Mouse (Mus musculus) urinary bladder, postnatal 10 days (tissue): ENCODE results near the gene Dmrta2.

Source experiments
- DNase-seq: peaks from one replicate; pipeline ENCODE4 v3.0.0; 2022; ENCODE audit warnings: low spot score

Dmrta2 gene

DNA sequence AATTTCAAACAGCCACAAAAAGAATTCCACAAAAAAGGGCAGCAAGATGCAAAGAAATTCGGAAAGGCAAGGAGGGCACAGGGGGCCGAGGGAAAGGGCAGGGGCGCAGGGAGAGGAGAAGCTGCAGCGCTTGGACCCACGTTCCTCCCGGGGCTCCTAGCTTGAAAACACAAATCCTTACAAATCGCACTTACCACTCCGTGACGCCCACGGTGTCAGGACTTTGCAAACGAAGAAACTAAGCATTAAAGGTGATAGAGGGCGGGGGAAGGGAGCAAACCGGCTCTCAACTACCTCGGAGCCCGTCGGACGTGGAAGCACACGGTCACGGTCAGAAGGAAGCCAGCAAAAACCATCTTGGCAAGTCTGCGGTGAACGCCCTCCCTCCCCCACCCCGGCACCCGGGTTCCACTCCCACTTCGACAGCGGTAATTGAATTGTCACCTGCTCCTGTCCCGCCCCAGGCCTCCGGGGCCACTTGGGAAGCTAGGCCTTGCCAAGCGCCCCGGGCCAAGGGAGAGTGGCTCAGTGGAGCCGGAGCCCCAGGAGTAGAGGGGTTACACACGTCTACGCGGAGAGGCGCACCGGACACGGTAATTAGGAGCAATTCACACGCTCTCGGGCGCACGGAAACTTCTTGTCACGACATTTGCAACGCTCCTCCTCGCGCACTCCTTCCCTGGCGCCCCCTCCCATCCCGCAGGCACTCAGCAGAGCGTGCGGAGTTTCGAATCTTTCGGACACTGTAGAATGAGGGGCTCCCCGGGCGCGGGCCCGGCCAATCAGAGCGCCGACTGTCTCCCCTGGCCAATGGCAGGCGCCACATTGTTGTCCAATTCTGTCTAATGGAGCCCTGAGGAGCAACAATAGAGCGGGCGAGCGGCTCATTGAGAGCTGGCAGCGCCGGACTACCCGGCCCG lies at the start of gene Dmrta2:
Gene Dmrta2 (plus strand): TSS at position 906 of the 920 bp plus-strand sequence.
- DNase-seq, result no peak

DNA sequence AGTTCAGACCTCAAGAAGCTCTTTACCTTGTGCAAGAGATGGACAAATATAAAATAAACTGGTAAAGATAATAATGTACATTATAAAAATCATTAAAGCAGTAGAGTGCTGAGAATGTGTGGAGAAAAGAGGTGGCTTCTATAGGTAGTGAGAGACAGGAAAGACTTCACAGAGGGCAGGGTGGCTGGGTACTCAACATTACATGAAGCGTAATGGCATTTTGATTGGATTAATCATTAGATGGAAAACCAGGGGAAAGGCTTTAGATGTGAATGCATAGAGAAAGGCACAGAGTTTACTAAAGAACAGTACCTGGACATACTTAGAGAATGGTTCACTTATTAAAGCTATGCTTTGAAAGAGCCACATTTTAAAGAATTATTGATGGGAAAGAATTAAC lies 48.8 kb upstream of the Dmrta2 start:
- no peak for DNase-seq

DNA sequence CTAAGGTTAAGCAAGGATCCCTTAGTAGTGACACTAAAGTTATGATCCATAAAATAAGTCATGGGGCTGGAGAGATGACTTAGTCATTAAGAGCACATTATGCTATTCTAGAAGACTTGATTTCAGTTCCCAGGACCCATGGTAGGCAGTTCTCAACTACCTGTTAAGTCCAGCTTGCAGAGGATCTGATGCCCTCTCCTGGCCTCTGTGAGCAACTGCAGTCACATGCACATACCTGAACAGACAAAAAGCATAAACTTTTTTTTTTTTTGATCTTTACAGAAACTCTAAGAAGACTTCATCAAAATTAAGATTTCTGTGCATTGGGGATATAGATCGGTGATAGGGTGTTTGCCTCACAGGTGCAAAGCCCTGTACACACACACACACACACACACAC lies 47.4 kb upstream of the Dmrta2 start:
- no peak for DNase-seq

DNA sequence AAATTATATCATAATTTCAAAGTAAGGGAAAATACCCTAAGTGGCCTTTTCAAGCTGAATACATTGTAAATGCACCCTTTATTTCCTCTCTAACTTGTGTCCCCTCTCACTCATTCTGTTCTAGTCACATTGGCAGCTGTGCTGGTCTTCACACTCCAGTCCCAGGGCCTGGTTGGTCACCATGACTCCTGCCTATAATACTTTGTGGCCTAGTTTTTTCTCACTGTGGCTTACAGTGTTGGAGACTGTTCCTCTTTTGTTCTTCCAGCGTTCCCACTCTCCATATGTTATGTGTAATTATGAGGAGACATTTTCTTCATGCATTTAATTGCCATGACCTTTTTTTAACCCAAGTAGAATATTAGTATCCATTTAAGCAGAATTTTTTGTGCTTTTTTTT lies 46.9 kb upstream of the Dmrta2 start:
- DNase-seq, result no peak

DNA sequence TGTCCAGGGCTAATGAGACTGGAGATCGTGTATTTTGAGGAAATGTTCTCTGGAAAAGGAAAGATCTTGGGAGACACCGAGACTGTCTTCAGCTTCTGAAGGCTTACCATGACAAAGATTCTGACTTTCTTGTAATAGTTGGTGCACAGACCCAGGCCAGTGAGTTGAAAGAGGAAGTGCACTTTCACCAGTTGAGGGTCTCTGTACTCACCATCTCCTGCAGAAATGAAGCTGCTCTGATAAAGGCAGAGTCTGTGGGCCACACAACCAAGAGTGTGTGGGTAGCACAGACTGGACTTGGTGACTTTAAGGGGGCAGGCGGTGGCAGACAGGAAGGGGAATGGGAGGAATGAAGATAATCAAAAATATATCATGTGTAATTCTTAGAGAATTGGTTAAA lies 41.3 kb upstream of the Dmrta2 start:
- no peak for DNase-seq

DNA sequence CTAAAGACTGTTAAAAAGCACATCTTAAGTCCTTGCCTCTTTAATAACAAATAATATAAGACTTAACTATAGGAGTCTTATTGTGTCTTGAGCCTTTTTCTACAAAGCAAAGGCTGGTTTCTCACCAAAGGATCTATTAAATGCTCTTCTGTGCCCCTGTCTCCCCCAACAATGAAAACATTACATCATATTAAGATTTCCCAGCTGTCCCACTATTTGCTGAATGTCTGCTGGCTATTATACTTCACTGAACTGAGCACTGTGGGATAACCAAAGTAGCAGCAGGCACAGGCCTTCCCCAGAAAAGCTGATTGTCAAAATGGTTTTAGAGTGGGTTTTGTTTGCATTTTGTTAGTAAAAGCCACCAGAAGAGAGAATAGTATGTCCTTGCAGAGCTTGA lies 38.6 kb upstream of the Dmrta2 start:
- no peak for DNase-seq

DNA sequence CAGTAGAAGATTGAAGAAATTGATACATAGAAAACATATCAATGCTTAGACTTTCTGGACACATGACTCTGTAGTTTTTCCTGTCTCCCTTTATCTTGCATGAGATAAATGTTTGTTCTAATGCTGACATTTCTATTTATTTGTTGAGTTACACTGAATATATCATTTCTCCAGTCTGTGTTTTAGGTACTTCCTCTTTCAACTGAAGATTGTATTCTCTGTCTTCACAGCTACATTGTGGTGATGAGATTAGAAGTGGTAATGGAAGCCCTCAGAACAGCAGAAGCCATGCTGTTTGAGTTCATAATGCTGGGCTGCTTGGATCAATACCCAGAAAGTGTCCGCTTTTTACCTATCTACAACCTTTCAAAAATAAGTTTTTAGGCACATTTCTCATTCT lies 32.3 kb upstream of the Dmrta2 start:
- no peak for DNase-seq

DNA sequence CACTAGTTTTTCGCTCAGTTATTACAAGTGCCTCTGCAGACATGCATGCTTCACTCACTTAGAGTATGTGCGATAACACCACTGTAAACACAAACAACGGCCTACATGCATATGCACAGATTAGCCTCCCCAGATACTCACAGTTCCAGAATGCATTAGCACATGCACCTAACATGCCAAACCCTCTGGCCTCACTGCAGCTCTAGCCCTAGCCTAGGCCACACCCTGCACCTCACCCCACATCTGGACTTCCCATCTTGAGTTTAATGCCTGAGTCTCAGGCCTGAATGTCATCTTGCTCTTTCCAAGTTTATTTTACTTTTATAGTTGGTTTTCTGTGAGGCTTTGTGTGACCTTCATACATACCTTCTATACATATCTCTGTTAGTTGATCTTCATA lies 28.5 kb upstream of the Dmrta2 start:
- DNase-seq, result no peak

- DNase-seq, result no peak
Measured at GRCm38 (mm10) chr4:109953509-109953908, 24.3 kb upstream of the Dmrta2 start.

- no peak for DNase-seq
Measured at GRCm38 (mm10) chr4:109960201-109960935, 17.5 kb upstream of the Dmrta2 start.

DNA sequence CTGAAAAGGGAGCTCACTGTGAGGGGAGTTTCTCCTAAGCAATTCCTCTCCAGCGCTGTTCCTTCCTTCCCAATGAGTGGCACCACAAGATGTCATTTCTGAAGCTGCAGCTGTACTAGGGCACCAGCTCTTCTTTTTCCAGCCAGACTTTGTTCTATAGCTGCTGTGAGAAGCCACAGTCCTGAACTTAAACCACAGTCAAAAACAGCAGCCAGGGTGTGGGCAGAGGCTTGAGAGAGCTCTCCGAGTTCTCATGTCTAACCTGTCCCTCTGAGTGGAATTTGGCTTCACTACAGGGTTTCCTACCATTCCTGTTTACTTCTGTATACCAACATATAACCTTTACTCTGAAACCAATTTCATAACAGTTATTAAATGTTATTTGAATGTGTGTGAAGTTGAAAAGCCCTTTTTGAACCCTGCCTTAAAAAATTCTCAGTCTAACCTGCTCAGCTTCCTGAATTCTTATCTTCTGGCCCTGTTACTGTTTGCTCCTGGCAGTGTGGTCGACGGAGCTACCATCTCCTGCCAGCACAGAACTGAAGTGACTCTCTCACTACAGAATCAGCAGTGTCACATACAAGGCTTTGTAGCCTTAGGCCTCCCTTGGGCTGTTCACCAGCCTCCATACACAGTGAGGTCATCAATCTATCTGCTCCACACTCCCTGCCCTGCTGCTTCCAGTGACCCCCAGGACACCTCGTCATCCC lies 14.1 kb upstream of the Dmrta2 start:
- no peak for DNase-seq

- no peak for DNase-seq
Measured at GRCm38 (mm10) chr4:109969561-109969960, 8.3 kb upstream of the Dmrta2 start.

DNA sequence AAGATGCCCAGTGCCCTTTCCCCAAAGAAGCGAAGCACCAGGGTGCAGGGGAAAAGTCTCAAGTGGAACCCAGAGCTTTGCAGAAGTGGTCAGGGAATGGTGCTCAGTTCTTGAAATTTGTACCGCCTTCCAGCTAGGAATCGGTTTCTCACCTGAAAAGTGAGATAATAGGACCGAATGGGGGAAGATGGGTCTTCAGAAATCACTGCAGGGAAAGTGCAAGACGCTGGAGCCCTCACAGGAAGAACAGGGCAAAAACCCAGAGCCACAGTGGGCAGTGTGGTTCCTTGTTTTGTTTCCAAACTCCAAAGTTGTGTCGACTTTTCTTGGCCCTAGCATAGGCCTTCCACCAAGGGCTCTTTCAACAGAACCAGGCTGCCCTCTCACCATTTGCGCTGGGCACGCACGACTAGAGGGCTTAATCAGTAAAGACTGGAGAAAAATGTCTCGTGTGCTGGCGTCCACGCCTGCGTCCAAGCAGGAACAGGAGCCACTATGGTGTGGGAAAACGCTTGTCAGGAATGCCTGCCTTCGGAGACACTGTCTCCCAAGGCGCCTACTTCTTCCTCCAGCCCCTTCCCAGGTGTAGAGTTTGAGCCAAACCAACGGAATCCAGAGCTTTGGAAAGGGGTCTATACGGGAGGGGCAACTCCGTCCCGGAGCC lies 3.7 kb upstream of the Dmrta2 start:
- no peak for DNase-seq

GRCm38 (mm10) chr4:109974655-109975380 lies 3.0 kb upstream of the Dmrta2 start:
- DNase-seq, result no peak

DNA sequence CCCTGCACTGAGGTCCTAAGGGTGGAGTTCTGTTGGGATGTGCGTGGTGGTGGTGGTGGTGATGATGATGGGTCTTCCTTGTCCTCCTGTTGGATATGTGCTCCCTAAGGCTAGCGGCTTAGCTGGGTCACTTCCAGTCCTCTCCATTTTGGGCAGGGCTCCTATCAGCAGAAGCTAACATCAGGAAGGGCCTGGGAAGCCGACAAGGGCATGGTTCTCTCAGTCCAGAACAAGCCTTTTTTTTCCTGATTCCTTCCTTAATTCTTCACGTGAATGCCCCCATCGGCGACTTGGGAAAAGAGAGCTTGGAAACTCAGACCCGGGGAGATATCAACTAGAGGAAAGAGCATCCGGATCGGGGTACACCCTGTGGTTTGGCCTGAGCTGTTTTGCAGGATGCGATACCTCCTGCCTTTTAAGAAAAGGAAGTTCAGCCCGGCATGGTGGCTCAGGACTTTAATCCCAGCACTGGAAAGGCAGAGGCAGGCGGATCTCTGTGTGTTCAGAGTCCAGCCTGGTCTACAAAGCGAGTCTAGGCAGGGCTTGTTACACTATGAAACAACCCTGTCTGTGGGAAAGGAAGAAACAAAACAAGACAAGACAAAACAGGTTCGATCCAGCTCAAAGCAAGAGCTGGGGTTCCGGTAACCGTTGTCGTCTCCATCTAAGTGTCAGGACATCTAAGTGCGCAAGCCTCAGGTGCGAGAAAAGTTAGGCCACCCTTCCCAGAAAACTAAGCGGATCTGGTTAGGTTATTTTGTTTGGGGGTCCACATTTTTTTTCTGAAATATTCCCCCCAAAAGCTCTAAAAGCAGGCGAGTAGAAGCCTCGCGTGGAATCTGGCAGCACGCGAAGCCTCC lies 2.2 kb upstream of the Dmrta2 start:
- DNase-seq, result no peak

DNA sequence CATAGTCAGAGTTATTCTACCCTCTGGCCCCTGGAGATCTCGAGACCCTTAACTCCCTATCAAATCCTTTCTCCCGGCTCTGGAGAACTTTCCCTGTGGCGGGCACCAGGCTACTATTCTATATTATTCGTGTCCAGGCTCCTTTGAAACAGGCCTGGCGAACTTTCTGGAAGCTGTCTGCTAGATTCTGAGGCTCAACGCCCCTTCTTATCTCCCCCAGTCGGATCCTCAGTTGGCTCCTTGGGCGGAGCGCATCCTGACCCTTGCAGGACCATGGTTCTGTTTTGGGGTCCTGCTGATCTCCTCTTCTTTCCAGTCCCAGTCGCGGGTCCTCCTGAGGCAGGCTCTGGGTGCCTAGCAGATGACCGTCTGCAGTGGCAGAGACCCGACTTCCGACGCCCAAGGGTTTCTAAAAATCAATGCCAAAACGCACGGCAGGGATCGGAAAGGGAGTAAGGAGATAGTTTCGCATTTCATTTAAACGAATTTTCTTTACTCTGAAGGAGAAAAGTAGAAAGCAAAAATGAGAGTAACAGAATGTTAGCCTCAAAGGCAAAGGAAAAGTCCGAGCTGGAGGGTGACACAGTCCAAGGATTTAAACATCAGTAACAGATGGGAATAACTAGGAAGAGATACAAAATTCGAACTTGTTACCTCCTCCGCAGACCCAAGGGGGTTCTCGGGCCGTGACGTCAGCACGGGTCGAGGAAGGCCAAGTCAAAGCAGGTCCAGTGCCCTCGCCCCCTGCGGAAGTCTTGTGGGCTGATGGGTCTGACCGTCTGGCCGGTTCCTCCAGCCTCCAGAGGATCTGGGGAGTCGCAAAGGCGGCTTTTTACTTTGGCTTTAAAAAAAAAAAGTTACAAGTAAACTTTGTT lies 1.3 kb upstream of the Dmrta2 start:
- no peak for DNase-seq

- DNase-seq, result no peak
Measured at GRCm38 (mm10) chr4:109978068-109978857, 410 bp downstream of the Dmrta2 start.

- no peak for DNase-seq
Measured at GRCm38 (mm10) chr4:109978858-109979340, 1.0 kb downstream of the Dmrta2 start.
